33 mouse cellular contexts compared by ENCODE assay signal in the genomic region with DNA sequence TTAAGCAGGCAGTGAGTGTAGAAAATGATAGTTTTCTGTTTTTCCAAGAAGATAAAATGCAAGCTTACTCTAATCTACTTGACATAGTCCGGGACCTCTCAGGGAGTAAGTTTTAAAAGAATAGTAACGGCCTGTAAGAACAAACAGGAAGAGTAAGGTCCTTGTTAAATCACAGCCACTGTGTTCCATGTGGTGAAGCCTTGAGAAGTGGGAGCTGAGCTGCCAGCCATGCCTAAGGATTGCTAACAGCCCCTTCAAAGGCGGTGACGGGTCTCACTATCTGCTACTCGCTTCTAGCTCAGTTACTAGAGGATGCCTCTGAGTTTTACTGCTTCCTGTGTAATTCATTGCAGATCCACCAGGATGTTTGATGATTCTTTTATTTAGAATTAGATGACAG. TPM values are rescaled to one million over a fixed set of nuclear protein-coding genes. Genes with fewer than 3 reads are reported as not detected.
DNase-seq lines count a peak whose midpoint lies in the region; ATAC-seq and TF ChIP-seq lines count a peak whose summit lies in the region.
"Had no signal": no experiment of that assay in that cellular context is flagged by ENCODE, and none has a peak within 500 bp of the region (broad histone marks: within the 10 kb centered on the region; RNA-seq: fewer than 3 reads in every experiment).

No protein-coding gene starts in this region.

- peaks cover 30% of the 10 kb centered on the region for H3K36me3 ChIP-seq in heart, adult 2 months (ENCODE audit: control insufficient read depth, insufficient read depth, low read length)
- H3K36me3 ChIP-seq in kidney, adult 2 months (ENCODE audit: control insufficient read depth, insufficient read depth, low read length), result peaks cover 4% of the 10 kb centered on the region; the same call in 1 of the 2 replicates
- peaks cover 17% of the 10 kb centered on the region for H3K36me3 ChIP-seq in limb, embryonic 11.5 days (ENCODE audit: control insufficient read depth, insufficient read depth, low read length)
- H3K36me3 ChIP-seq in limb, embryonic 10.5 days, result peaks cover 91% of the 10 kb centered on the region

- TF ChIP-seq EP300 in heart, adult 2 months (IDR thresholded peaks at IDR 0.05; ENCODE audit: insufficient read depth, low read depth, low read length), result no peak

- no peaks in the 10 kb centered on the region for H3K27me3 ChIP-seq in heart, adult 2 months (ENCODE audit: control insufficient read depth, insufficient read depth, low read length)
- no peaks in the 10 kb centered on the region for H3K27me3 ChIP-seq in kidney, adult 2 months (replicated peaks; ENCODE audit: control insufficient read depth, insufficient read depth, low read length)
- H3K27me3 ChIP-seq in limb, embryonic 11.5 days (ENCODE audit: control insufficient read depth, insufficient read depth, low read length), result no peaks in the 10 kb centered on the region
- no peaks in the 10 kb centered on the region for H3K27me3 ChIP-seq in limb, embryonic 10.5 days (ENCODE audit: low read depth, poor library complexity, severe bottlenecking)
- H3K27me3 ChIP-seq: forebrain, embryonic 13.5 days; hindbrain, embryonic 12.5 days; limb, embryonic 13.5 days; lung, embryonic 15.5 days; megakaryocyte, embryonic 14.5 days; midbrain, embryonic 12.5 days; neural tube, embryonic 12.5 days; Patski; stomach, embryonic 15.5 days had no signal

- 57% methylated on average over 5 of the region's 5 CpGs for WGBS in heart, adult 2 months
- 52% methylated on average over 5 of the region's 5 CpGs for WGBS in kidney, adult 2 months
- 35% methylated on average over 5 of the region's 5 CpGs for WGBS in limb, embryonic 11.5 days
- WGBS in limb, embryonic 10.5 days, result 43% methylated on average over 5 of the region's 5 CpGs

- no peaks in the 10 kb centered on the region for H3K79me2 ChIP-seq in heart, adult 2 months (replicated peaks; ENCODE audit: control insufficient read depth, insufficient read depth, low read length)

- no peak overlapping the region for H3K4me3 ChIP-seq in heart, adult 2 months
- no peak overlapping the region for H3K4me3 ChIP-seq in kidney, adult 2 months (ENCODE audit: insufficient read depth, low read depth, low read length)
- no peak overlapping the region for H3K4me3 ChIP-seq in limb, embryonic 11.5 days (ENCODE audit: low read depth, low read length)
- no peak overlapping the region for H3K4me3 ChIP-seq in limb, embryonic 10.5 days
- H3K4me3 ChIP-seq: forebrain, embryonic 13.5 days; hindbrain, embryonic 12.5 days; limb, embryonic 13.5 days; lung, embryonic 15.5 days; megakaryocyte, embryonic 14.5 days; midbrain, embryonic 12.5 days; myocyte; neural tube, embryonic 12.5 days; stomach, embryonic 15.5 days had no signal

- no peak overlapping the region for H3K9ac ChIP-seq in heart, adult 2 months (ENCODE audit: low read depth, low read length)
- H3K9ac ChIP-seq in limb, embryonic 11.5 days (ENCODE audit: low read length), result no peak overlapping the region
- H3K9ac ChIP-seq: forebrain, embryonic 13.5 days; hindbrain, embryonic 12.5 days; limb, embryonic 13.5 days; lung, embryonic 15.5 days; midbrain, embryonic 12.5 days; neural tube, embryonic 12.5 days; stomach, embryonic 15.5 days had no signal

- peaks cover 3% of the 10 kb centered on the region for H3K4me1 ChIP-seq in heart, adult 2 months (ENCODE audit: control insufficient read depth, insufficient read depth, low read length)
- peaks cover 10% of the 10 kb centered on the region; the same call in 1 of the 2 replicates for H3K4me1 ChIP-seq in kidney, adult 2 months (ENCODE audit: control insufficient read depth, insufficient read depth, low read length)
- no peaks in the 10 kb centered on the region for H3K4me1 ChIP-seq in limb, embryonic 11.5 days (ENCODE audit: control insufficient read depth, insufficient read depth, low read length)
- H3K4me1 ChIP-seq in limb, embryonic 10.5 days, result peaks cover 18% of the 10 kb centered on the region
- H3K4me1 ChIP-seq: forebrain, embryonic 13.5 days; hindbrain, embryonic 12.5 days; lung, embryonic 15.5 days; midbrain, embryonic 12.5 days; neural tube, embryonic 12.5 days; stomach, embryonic 15.5 days had no signal

- 0 out of 2 replicates have a peak, but pooled peaks have one; percentile 7 for TF ChIP-seq CTCF in heart, adult 2 months (IDR thresholded peaks at IDR 0.05)
- TF ChIP-seq CTCF in kidney, adult 2 months (conservative IDR thresholded peaks at IDR 0.05; ENCODE audit: insufficient read depth, insufficient read length, low read depth, low read length), result no peak

- H3K27ac ChIP-seq in heart, adult 2 months, result peak overlapping the region; percentile 7
- H3K27ac ChIP-seq in kidney, adult 2 months (ENCODE audit: insufficient read depth, low read depth, low read length), result peak overlapping the region; percentile 75
- H3K27ac ChIP-seq in limb, embryonic 11.5 days (replicated peaks; ENCODE audit: low read depth, low read length), result no peak overlapping the region
- no peak overlapping the region for H3K27ac ChIP-seq in limb, embryonic 10.5 days
- H3K27ac ChIP-seq: forebrain, embryonic 13.5 days; hindbrain, embryonic 12.5 days; hindbrain, postnatal 0 days; limb, embryonic 13.5 days; lung, embryonic 15.5 days; midbrain, embryonic 12.5 days; neural tube, embryonic 12.5 days; stomach, embryonic 15.5 days had no signal

- TF ChIP-seq POLR2A in heart, adult 2 months (IDR thresholded peaks at IDR 0.05; ENCODE audit: insufficient read depth, low read depth, low read length), result no peak
- TF ChIP-seq POLR2A in kidney, adult 2 months (IDR thresholded peaks at IDR 0.05; ENCODE audit: low read depth, low read length), result no peak

- intact Hi-C loops in heart, adult 2 months (cut with DNase I), result no loop called here
- intact Hi-C loops in heart, postnatal 25 days (cut with DNase I), result no loop called here

- no peak overlapping the region for H3K4me2 ChIP-seq in limb, embryonic 11.5 days (ENCODE audit: low read depth, severe bottlenecking)
- H3K4me2 ChIP-seq: forebrain, embryonic 13.5 days; hindbrain, embryonic 12.5 days; limb, embryonic 13.5 days; liver, embryonic 11.5 days; lung, embryonic 15.5 days; midbrain, embryonic 12.5 days; neural tube, embryonic 12.5 days; stomach, embryonic 15.5 days had no signal

- DNase-seq in heart, adult 2 months, result no peak
- DNase-seq in heart, postnatal 25 days (ENCODE audit: low spot score), result no peak
- DNase-seq in kidney, adult 2 months, result no peak
- no peak for DNase-seq in kidney, adult 9 months
- DNase-seq in limb, embryonic 11.5 days (ENCODE audit: low spot score), result peak; percentile 29
- no peak for DNase-seq in limb, embryonic 10.5 days (ENCODE audit: low spot score)
- peak; percentile 76 for DNase-seq in retina, embryonic 14.5 days (ENCODE audit: low spot score)
- no peak for DNase-seq in spleen, adult 12 weeks (ENCODE audit: low spot score)
- DNase-seq: adrenal gland, postnatal 14 days; cerebellum, adult 11 months; cerebellum, adult 9-10 months; cerebellum, postnatal 36 days; gastrocnemius, postnatal 36 days; heart, postnatal 14 days; kidney, postnatal 25 days; layer of hippocampus, postnatal 36 days; lung, postnatal 4 days; thymus, adult 18-20 months; thymus, postnatal 25 days had no signal

- no peak for ATAC-seq in limb, embryonic 11.5 days (ENCODE audit: insufficient number of reproducible peaks, low FRiP score, low TSS enrichment, low read depth)
- ATAC-seq: forebrain, embryonic 13.5 days; hindbrain, postnatal 0 days; intestine, postnatal 0 days; Patski had no signal

- no peaks in the 10 kb centered on the region for H3K9me3 ChIP-seq in limb, embryonic 11.5 days (ENCODE audit: control insufficient read depth, low read length)
- H3K9me3 ChIP-seq in limb, embryonic 10.5 days (replicated peaks), result no peaks in the 10 kb centered on the region
- H3K9me3 ChIP-seq: forebrain, embryonic 13.5 days; hindbrain, embryonic 12.5 days; limb, embryonic 13.5 days; lung, embryonic 15.5 days; megakaryocyte, embryonic 14.5 days; midbrain, embryonic 12.5 days; neural tube, embryonic 12.5 days; stomach, embryonic 15.5 days had no signal

RNA-seq across cellular contexts. Expression of a gene that starts 26.6 kb away (rescaled TPM):
- total RNA-seq in heart, adult 2 months (2021), result 10 to 100 TPM; 68.6 to 80.4 TPM
- polyA plus RNA-seq in heart, adult 2 months (2012; rRNA removed), result 20.4 and 37.3 TPM in 2 replicates
- 10 to 100 TPM; 58.5 to 64.7 TPM for total RNA-seq in heart, postnatal 25 days (2021)
- polyA plus RNA-seq in kidney, adult 2 months (2012; rRNA removed), result 13.5 and 15.6 TPM in 2 replicates
- polyA plus RNA-seq in limb, embryonic 11.5 days (2014; fragmentation: Nextera tagmentation; extraction: Ambion mirVana), result 43.9 and 49.9 TPM in 2 replicates
- 31.1 and 40.5 TPM in 2 replicates for polyA plus RNA-seq in limb, embryonic 10.5 days (2016; fragmentation: Nextera tagmentation; extraction: Ambion mirVana)

RNA-seq across cellular contexts. Expression of a gene that starts 31.0 kb away (rescaled TPM):
- total RNA-seq in heart, adult 2 months (2021), result 100 to 1,000 TPM in 1 of 2 experiments, 10 to 100 TPM in 1; 85.8 to 101 TPM
- polyA plus RNA-seq in heart, adult 2 months (2012; rRNA removed), result 70.1 and 94.1 TPM in 2 replicates
- total RNA-seq in heart, postnatal 25 days (2021), result 100 to 1,000 TPM in 1 of 2 experiments, 10 to 100 TPM in 1; 97.3 to 109 TPM
- 155 and 160 TPM in 2 replicates for polyA plus RNA-seq in kidney, adult 2 months (2012; rRNA removed)
- 87.3 and 87.8 TPM in 2 replicates for polyA plus RNA-seq in limb, embryonic 11.5 days (2014; fragmentation: Nextera tagmentation; extraction: Ambion mirVana)
- 64.1 and 69.6 TPM in 2 replicates for polyA plus RNA-seq in limb, embryonic 10.5 days (2016; fragmentation: Nextera tagmentation; extraction: Ambion mirVana)

RNA-seq across cellular contexts. Expression of a gene that starts 49.2 kb away (rescaled TPM):
- 10 to 100 TPM; 22.6 to 27.0 TPM for total RNA-seq in heart, adult 2 months (2021)
- 16.8 and 20.6 TPM in 2 replicates for polyA plus RNA-seq in heart, adult 2 months (2012; rRNA removed)
- total RNA-seq in heart, postnatal 25 days (2021), result 10 to 100 TPM; 20.9 to 25.4 TPM
- polyA plus RNA-seq in kidney, adult 2 months (2012; rRNA removed), result 8.1 and 9.0 TPM in 2 replicates
- 0.11 and 0.37 TPM in 2 replicates for polyA plus RNA-seq in limb, embryonic 11.5 days (2014; fragmentation: Nextera tagmentation; extraction: Ambion mirVana)
- 0.06 TPM in 1 of 2 replicates, not detected in the other for polyA plus RNA-seq in limb, embryonic 10.5 days (2016; fragmentation: Nextera tagmentation; extraction: Ambion mirVana)
- total RNA-seq: MEL had no signal

RNA-seq across cellular contexts. Expression of a gene that starts 53.0 kb away (rescaled TPM):
- 1 to 10 TPM; 6.6 to 7.4 TPM for total RNA-seq in heart, adult 2 months (2021)
- polyA plus RNA-seq in heart, adult 2 months (2012; rRNA removed), result 4.9 and 6.6 TPM in 2 replicates
- total RNA-seq in heart, postnatal 25 days (2021), result 1 to 10 TPM; 5.9 to 6.8 TPM
- 14.2 and 14.8 TPM in 2 replicates for polyA plus RNA-seq in kidney, adult 2 months (2012; rRNA removed)
- polyA plus RNA-seq in limb, embryonic 11.5 days (2014; fragmentation: Nextera tagmentation; extraction: Ambion mirVana), result 5.2 and 7.3 TPM in 2 replicates
- polyA plus RNA-seq in limb, embryonic 10.5 days (2016; fragmentation: Nextera tagmentation; extraction: Ambion mirVana), result 3.1 and 4.1 TPM in 2 replicates

Comparison
In these comparisons a context has a peak if more than half of its experiments do, and no peak if none do; other contexts are left out.
1. DNase-seq: peak in limb, embryonic 11.5 days (single experiment) and retina, embryonic 14.5 days (single experiment); none in heart, adult 2 months (0 of 2), heart, postnatal 25 days (single experiment), kidney, adult 2 months (single experiment), kidney, adult 9 months (single experiment), limb, embryonic 10.5 days (single experiment) and spleen, adult 12 weeks (single experiment).
2. H3K27ac ChIP-seq: peak in heart, adult 2 months (single experiment) and kidney, adult 2 months (single experiment); none in limb, embryonic 11.5 days (single experiment) and limb, embryonic 10.5 days (single experiment).